Mouse (Mus musculus) bone marrow, adult 2 months (tissue): ENCODE measurements at regions not wholly inside any gene's neighbourhood (a gene's known extent, or its start where the extent isn't known, plus 50 kb on each side); places are given as distances from the start of the nearest gene placed in this dataset.

ENCODE experiments used
- H3K27ac ChIP-seq: fragments of 200-500 bp; 2 replicates; pipeline ENCODE4 v1.5.1; 2012; ENCODE audit warnings: low read depth, mild to moderate bottlenecking, control low read depth, inconsistent platforms, low read length; ENCODE audit not compliant: control insufficient read depth, poor library complexity, insufficient read depth
- H3K4me1 ChIP-seq: fragments of 200-500 bp; 2 replicates; pipeline ENCODE4 v1.6.1; 2011; ENCODE audit warnings: low read length; ENCODE audit not compliant: control insufficient read depth, insufficient read depth
- H3K4me3 ChIP-seq: fragments of 200-500 bp; replicated peaks from 2 replicates; pipeline ENCODE3; 2011; ENCODE audit warnings: mild to moderate bottlenecking, low read depth, low read length, control low read depth; ENCODE audit not compliant: control insufficient read depth
- CTCF ChIP-seq: fragments of 200-500 bp; IDR thresholded peaks from 2 replicates; pipeline ENCODE4 v1.5.1; 2011; ENCODE audit warnings: low read length, control low read depth; ENCODE audit not compliant: control insufficient read depth, insufficient read depth
- POLR2A ChIP-seq: fragments of 200-500 bp; IDR thresholded peaks from 2 replicates; pipeline ENCODE4 v1.6.1; 2011; ENCODE audit warnings: low read depth, mild to moderate bottlenecking, control low read depth, low read length, borderline replicate concordance; ENCODE audit not compliant: control insufficient read depth
- WGBS: fragments of 180-500 bp; shearing (Covaris S2); methylation state at CpG from one replicate; pipeline ENCODE4 v1.1.7; 2018; 5-methylcytosine and 5-hydroxymethylcytosine counted together

DNA sequence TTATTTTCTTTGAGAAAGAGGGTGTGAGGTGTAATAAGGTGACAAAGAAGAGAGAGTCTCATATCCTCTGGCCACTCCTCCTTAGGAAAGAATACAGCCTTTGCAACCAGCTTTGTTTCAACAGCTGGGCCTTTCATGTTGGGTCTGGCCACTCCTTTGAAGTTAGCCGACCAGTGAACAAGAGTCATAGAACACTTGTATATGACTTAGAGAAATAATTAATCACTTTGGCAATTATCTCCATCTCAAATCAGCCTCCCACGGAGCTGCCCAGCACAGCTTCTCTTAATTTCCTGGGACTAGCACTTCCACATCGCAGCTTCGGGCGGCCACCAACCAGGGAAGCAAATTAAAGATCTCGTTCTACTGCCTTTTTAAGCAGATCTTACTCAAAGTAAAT, 476.8 kb downstream of the Mctp2 start:
- WGBS = 77% methylated on average over 6 of the region's 6 CpGs
- Histone ChIP-seq H3K27ac (no peak overlapping the region), H3K4me3 (no peak overlapping the region), H3K4me1 (no peaks in the 10 kb centered on the region)
- no peak for TF ChIP-seq POLR2A
- no peak for TF ChIP-seq CTCF

DNA sequence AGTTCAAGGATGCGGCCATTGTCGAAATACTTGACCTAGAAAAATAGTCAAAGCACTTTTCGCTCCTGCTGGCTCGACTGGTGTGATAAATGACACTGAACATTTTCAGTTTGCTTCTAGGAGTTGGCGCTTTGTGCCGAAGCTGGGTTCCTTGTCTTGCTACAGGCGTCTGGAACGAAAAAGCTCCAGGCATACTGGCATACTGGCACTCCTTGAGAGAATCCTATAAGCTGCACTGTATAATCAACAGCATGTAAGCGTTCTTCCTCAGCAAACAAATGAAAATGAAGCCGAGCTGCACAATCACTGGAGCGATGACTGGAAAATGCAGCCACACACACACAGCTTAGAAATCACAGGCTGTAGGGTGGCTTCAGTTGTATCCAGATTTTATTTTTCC, 464.9 kb upstream of the Gm10295 start:
- Histone ChIP-seq H3K27ac (no peak overlapping the region), H3K4me3 (no peak overlapping the region), H3K4me1 (no peaks in the 10 kb centered on the region)
- no peak for TF ChIP-seq POLR2A
- no peak for TF ChIP-seq CTCF
- 78% methylated on average over 11 of the region's 11 CpGs for WGBS

GRCm38 (mm10) chr7:71794201-71794600, 442.9 kb upstream of the Gm10295 start:
- Histone ChIP-seq H3K27ac (no peak overlapping the region), H3K4me3 (no peak overlapping the region), H3K4me1 (no peaks in the 10 kb centered on the region)
- WGBS = 69% methylated on average over 7 of the region's 7 CpGs
- no peak for TF ChIP-seq POLR2A
- no peak for TF ChIP-seq CTCF

DNA sequence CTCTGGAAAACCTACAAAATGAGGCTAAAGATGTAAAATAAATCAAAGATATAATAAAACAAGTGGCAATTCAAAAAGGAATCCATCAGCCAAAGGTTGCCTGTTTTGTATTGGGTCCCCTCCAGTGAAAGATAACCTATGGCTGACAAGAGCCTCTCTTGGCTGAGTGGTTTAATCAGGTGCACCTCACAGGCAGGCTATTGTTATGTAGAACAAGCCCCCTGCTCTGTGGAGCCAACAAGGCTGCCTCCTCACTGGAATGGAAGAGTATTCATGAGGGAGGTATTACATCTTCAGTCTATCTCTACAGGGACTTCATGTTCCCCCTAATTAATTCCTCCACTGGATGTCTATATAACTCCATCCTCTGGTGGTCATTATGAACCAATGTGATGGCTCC, 437.1 kb upstream of the Gm10295 start:
- Histone ChIP-seq H3K4me1 (no peaks in the 10 kb centered on the region), H3K27ac (no peak overlapping the region), H3K4me3 (no peak overlapping the region)
- TF ChIP-seq POLR2A (no peak), CTCF (no peak)

DNA sequence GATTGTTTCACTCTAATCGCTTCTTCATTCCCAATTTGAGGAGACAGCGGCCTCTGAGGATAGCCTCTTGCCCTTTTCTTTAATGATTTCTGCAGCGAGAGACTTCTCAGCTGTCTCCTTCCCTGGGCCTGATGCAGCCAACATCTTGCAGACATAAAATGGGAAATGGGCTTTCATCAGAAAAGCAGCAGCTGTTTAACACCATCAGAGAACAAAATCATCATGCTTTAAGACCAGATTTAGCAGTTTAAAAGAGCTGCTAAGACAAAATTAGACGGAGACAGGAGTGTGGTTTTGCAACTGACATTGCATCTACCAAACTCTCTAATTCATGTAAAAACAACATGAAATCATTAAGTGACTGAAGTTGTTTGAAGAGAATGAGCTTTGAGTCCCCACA, 431.2 kb upstream of the Gm10295 start:
- no peak for TF ChIP-seq POLR2A
- TF ChIP-seq CTCF = no peak
- Histone ChIP-seq H3K27ac (no peak overlapping the region), H3K4me1 (no peaks in the 10 kb centered on the region), H3K4me3 (no peak overlapping the region)
- WGBS = 80% methylated on average over 4 of the region's 4 CpGs

DNA sequence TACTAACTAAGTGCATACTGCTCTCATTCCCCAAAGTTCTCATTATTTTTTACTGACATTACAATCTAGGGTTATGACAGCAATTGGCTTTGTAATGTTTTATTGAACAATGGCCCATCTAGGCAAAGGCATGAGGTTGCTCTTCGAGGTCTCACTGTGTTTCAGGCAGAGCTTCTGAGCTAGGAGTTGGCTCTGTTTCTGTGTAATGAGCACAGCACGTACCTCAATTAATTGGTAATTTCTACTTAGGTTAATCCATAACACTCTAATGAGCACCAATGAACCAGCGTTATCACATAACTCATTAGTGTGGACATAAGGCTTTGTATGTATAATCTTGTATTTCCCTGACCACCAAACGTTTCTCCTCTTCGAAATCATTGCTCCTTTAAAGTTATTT, 398.6 kb upstream of the Gm10295 start:
- Histone ChIP-seq H3K4me1 (no peaks in the 10 kb centered on the region), H3K27ac (no peak overlapping the region), H3K4me3 (no peak overlapping the region)
- 70% methylated on average over 5 of the region's 5 CpGs for WGBS
- TF ChIP-seq CTCF = no peak
- TF ChIP-seq POLR2A = no peak

GRCm38 (mm10) chr7:71746118-71746897, 395.0 kb upstream of the Gm10295 start:
- WGBS = 75% methylated on average over 7 of the region's 7 CpGs
- no peak overlapping the region for H3K27ac ChIP-seq
- TF ChIP-seq CTCF (no peak), POLR2A (no peak)
- no peaks in the 10 kb centered on the region for H3K4me1 ChIP-seq
- H3K4me3 ChIP-seq = no peak overlapping the region

- H3K4me1 ChIP-seq = no peaks in the 10 kb centered on the region
- TF ChIP-seq CTCF (no peak), POLR2A (no peak)
- H3K27ac ChIP-seq = no peak overlapping the region
- no peak overlapping the region for H3K4me3 ChIP-seq
Measured at GRCm38 (mm10) chr7:71728509-71728908, 377.2 kb upstream of the Gm10295 start.

DNA sequence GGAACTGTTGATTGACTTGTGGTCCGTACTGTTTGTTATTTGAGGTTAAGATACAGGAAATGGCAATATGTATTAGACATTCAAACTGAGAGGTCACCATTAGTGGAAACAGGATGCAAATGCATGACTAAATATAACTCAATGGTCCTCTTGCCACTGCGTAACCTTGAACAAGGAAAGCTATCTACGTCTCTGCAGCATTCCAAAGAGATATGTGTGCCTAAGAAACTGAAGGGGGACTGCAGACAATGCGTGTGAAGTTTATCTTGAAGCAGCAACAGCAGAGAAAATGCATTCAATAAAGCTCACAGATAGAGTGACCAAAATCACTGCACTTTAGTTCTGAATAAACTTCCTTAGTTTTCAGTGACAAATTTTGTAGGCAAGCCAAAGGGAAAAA, 356.9 kb upstream of the Gm10295 start:
- TF ChIP-seq POLR2A = no peak
- TF ChIP-seq CTCF = no peak
- Histone ChIP-seq H3K4me3 (no peak overlapping the region), H3K4me1 (no peaks in the 10 kb centered on the region), H3K27ac (no peak overlapping the region)
- WGBS = 14% methylated on average over 4 of the region's 4 CpGs
